Mouse (Mus musculus): Measurements from ENCODE around the gene Gtf2h3.
"Not testable (repeated sequence)": the region's sequence is repeated elsewhere in the genome, so short reads cannot be mapped to it uniquely, and the experiment has no call there.

The Gtf2h3 gene

GRCm38 (mm10) chr5:124578633-124579317 is at the start of gene Gtf2h3, which contains the start of gene Eif2b1:
Gene Gtf2h3 (plus strand): TSS chr5:124579140.
Gene Eif2b1 (minus strand): TSS chr5:124579131.
- peak; percentile 92 for DNase-seq

GRCm38 (mm10) chr5:124529191-124529651 is 49.7 kb upstream of the Gtf2h3 start:
- DNase-seq, result peak; percentile 48

- DNase-seq, result peak; percentile 43
These were observed 49.2 kb upstream of the Gtf2h3 start for GRCm38 (mm10) chr5:124529697-124530096.

GRCm38 (mm10) chr5:124530655-124531582 is 48.0 kb upstream of the Gtf2h3 start, which contains the start of gene Rilpl1:
Gene Rilpl1 (minus strand): TSS chr5:124531391.
- peak; percentile 73 for DNase-seq

GRCm38 (mm10) chr5:124531583-124531930 is 47.4 kb upstream of the Gtf2h3 start:
- DNase-seq, result no peak

- DNase-seq, result no peak
These were observed 46.5 kb upstream of the Gtf2h3 start for GRCm38 (mm10) chr5:124532451-124532850.

GRCm38 (mm10) chr5:124535016-124535415 is 43.9 kb upstream of the Gtf2h3 start:
- no peak for DNase-seq

GRCm38 (mm10) chr5:124536776-124537175 is 42.2 kb upstream of the Gtf2h3 start:
- DNase-seq, result peak; percentile 85

GRCm38 (mm10) chr5:124538813-124539792 is 39.8 kb upstream of the Gtf2h3 start:
- DNase-seq, result peak; percentile 83

- DNase-seq, result no peak
These were observed 39.0 kb upstream of the Gtf2h3 start for GRCm38 (mm10) chr5:124539905-124540304.

GRCm38 (mm10) chr5:124540383-124540786 is 38.6 kb upstream of the Gtf2h3 start, which contains the start of gene Tmed2:
Gene Tmed2 (plus strand): TSS chr5:124540695.
- peak; percentile 98 for DNase-seq

- DNase-seq, result peak; percentile 81
These were observed 37.9 kb upstream of the Gtf2h3 start for GRCm38 (mm10) chr5:124540905-124541601.

GRCm38 (mm10) chr5:124541602-124541973 is 37.4 kb upstream of the Gtf2h3 start:
- DNase-seq, result no peak

- not testable (repeated sequence) for DNase-seq
These were observed 28.2 kb upstream of the Gtf2h3 start for GRCm38 (mm10) chr5:124550737-124551136.

- DNase-seq, result not testable (repeated sequence)
These were observed 27.4 kb upstream of the Gtf2h3 start for GRCm38 (mm10) chr5:124551349-124552093.

- no peak for DNase-seq
These were observed 26.9 kb upstream of the Gtf2h3 start for GRCm38 (mm10) chr5:124552094-124552472.

- peak; percentile 89 for DNase-seq
These were observed 26.2 kb upstream of the Gtf2h3 start, which contains the start of gene Ddx55 for GRCm38 (mm10) chr5:124552558-124553307. Gene Ddx55 (plus strand): TSS chr5:124552864.

GRCm38 (mm10) chr5:124553607-124554006 is 25.3 kb upstream of the Gtf2h3 start:
- DNase-seq, result no peak

GRCm38 (mm10) chr5:124555145-124555544 is 23.8 kb upstream of the Gtf2h3 start:
- DNase-seq, result no peak

GRCm38 (mm10) chr5:124571068-124571467 is 7.9 kb upstream of the Gtf2h3 start:
- no peak for DNase-seq
